Mouse (Mus musculus): ENCODE measurements around the gene Focad. TPM values are rescaled to one million over a fixed set of nuclear protein-coding genes. Genes with fewer than 3 reads are reported as not detected.
A peak's percentile ranks its signal among the peaks of the same experiment; 100 is the strongest.

Focad gene
- 7.7 and 8.2 TPM in 2 replicates for polyA plus RNA-seq (2011; ENCODE audit: insufficient read depth, insufficient read length, low replicate concordance, missing spikeins)

DNA sequence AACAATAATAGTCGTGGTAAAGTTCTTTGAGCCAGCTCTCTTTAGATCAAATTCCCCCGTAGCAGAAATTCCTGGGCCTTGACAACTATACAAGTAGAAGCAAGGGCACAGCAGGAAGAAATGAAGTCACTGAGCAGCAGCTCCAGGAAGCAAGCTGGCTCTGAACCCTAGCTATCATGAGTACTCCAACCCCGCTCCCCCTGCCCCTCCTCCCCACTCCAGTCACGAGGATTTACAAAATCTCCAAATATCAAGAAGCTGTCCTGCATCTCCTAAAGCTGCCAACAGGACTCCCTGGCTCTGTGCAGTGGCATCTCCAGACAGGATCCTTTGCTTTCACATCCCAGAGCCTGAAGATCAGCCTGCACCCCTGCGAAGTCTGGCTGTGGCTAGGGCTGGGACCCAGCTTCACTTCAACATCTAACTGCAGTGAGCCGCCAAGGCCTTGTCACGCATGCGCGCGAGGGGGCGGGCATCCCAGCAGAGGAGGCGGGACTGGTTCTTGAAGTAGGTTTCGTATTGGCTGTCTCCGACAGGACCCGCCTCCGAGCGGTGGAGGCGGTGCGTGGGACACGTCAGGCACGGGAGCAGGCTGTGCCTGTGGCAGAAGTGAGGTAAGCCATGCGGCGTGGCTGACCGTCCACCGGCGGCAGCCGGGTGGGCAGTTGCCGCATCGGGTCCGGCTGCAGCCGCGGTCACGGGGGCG, at the start of gene Focad:
Gene Focad (plus strand): TSS at position 568 of the 706 bp plus-strand sequence.
- H3K4me3 ChIP-seq (replicated peaks; ENCODE audit: control insufficient read depth, low read depth, low read length), result peak within 1 kb of the TSS; percentile 81
- H3K27ac ChIP-seq (ENCODE audit: control insufficient read depth, insufficient read depth, low read depth, low read length, poor library complexity), result no peak within 1 kb of the TSS
- H3K4me1 ChIP-seq (ENCODE audit: control insufficient read depth, insufficient read depth, low read length), result no peaks in the 10 kb centered on the region
- TF ChIP-seq POLR2A (IDR thresholded peaks at IDR 0.05; ENCODE audit: borderline replicate concordance, control insufficient read depth, low read depth, low read length) (peak; percentile 97; the same call in 1 of the 2 replicates), CTCF (IDR thresholded peaks at IDR 0.05; ENCODE audit: control insufficient read depth, insufficient read depth, low read length) (no peak)
- WGBS, result under 1% methylated on average over 34 of the region's 34 CpGs

DNA sequence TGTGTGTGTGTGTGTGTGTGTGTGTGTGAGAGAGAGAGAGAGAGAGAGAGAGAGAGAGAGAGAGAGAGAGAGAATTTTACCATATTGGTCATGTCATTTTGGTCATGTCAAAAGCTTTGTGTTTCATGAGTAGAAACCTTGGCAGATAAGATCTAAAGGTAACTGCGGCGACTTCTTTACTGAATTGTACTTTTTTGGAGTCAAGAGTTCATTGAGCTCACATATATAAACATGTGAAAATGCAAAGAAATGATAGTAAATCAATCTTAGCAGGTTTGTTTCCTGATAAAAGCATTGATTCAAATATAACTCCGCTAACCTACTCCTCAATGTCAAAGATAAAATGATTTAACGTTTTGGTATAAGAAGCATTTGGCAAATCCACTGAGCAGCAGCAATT, 49.3 kb upstream of the Focad start:
- Histone ChIP-seq H3K27ac (ENCODE audit: control insufficient read depth, insufficient read depth, low read depth, low read length, poor library complexity) (no peak overlapping the region), H3K4me1 (ENCODE audit: control insufficient read depth, insufficient read depth, low read length) (no peaks in the 10 kb centered on the region), H3K4me3 (replicated peaks; ENCODE audit: control insufficient read depth, low read depth, low read length) (no peak overlapping the region)
- TF ChIP-seq POLR2A (IDR thresholded peaks at IDR 0.05; ENCODE audit: borderline replicate concordance, control insufficient read depth, low read depth, low read length) (no peak), CTCF (IDR thresholded peaks at IDR 0.05; ENCODE audit: control insufficient read depth, insufficient read depth, low read length) (no peak)
- WGBS, result 66% methylated on average over 4 of the region's 4 CpGs

DNA sequence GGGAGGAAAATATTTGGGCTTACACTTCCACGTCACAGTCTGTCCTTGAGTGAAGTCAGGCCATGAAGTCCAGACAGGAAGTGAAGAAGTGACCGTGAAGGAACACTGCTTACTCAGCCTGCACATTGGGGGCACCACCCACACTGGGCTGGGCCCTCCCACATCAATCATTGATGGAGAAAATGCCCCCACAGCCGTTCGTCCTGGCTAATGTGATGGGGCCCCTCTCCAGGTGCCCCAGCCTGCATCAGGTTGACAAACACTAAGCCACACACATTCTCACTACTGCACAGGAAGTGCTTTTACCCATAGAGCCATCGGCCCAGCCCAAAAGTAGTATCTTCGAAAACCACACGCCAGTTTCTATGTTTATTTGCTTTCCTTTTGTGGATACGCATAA, 48.1 kb upstream of the Focad start:
- Histone ChIP-seq H3K4me1 (ENCODE audit: control insufficient read depth, insufficient read depth, low read length) (no peaks in the 10 kb centered on the region), H3K4me3 (replicated peaks; ENCODE audit: control insufficient read depth, low read depth, low read length) (no peak overlapping the region), H3K27ac (ENCODE audit: control insufficient read depth, insufficient read depth, low read depth, low read length, poor library complexity) (no peak overlapping the region)
- 13% methylated on average over 8 of the region's 8 CpGs for WGBS
- TF ChIP-seq POLR2A (IDR thresholded peaks at IDR 0.05; ENCODE audit: borderline replicate concordance, control insufficient read depth, low read depth, low read length), result no peak
- TF ChIP-seq CTCF (IDR thresholded peaks at IDR 0.05; ENCODE audit: control insufficient read depth, insufficient read depth, low read length), result no peak

DNA sequence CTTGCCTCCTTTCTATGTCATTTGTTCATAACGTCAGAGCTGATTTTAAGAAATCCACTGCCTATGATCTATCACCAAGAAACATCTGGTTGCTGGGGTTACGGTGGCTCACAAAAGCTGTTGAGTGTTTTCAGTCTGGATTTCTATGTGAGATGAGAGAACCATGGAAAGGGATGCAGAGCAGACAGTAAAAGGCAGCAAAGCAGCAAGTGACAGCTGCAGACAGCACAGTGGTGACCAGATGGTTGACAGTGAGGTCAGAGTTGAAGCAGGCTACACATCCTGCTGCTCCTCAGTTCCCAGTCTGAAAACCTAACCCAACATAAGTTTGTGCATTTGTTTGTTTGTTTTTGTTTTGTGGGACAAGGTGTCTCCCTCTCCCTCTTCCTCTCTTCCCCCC, 19.0 kb upstream of the Focad start:
- 74% methylated on average over 2 of the region's 2 CpGs for WGBS
- no peak overlapping the region for H3K27ac ChIP-seq (ENCODE audit: control insufficient read depth, insufficient read depth, low read depth, low read length, poor library complexity)
- H3K4me1 ChIP-seq (ENCODE audit: control insufficient read depth, insufficient read depth, low read length), result no peaks in the 10 kb centered on the region
- no peak overlapping the region for H3K4me3 ChIP-seq (replicated peaks; ENCODE audit: control insufficient read depth, low read depth, low read length)
- no peak for TF ChIP-seq POLR2A (IDR thresholded peaks at IDR 0.05; ENCODE audit: borderline replicate concordance, control insufficient read depth, low read depth, low read length)
- no peak for TF ChIP-seq CTCF (IDR thresholded peaks at IDR 0.05; ENCODE audit: control insufficient read depth, insufficient read depth, low read length)

DNA sequence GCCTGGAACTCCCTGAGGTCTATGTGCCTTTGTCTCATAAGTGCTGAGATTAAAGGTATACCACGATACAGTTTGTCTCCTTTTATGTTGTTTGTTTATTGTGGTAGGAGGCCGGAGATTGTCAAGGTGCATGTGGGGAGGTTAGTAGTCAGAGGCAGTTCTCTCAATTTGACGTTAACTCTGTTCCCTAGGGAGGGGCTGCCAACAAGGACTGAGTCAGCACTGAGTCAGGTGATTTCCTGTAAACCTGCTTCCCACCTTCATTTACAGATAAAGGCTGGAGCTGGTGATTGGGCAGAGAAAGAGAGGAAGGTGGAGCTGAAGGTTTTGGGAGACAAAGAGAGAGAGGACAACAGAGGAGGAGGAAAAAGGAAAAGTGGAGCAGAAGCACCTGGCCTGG, 15.4 kb upstream of the Focad start:
- no peak for TF ChIP-seq CTCF (IDR thresholded peaks at IDR 0.05; ENCODE audit: control insufficient read depth, insufficient read depth, low read length)
- no peak for TF ChIP-seq POLR2A (IDR thresholded peaks at IDR 0.05; ENCODE audit: borderline replicate concordance, control insufficient read depth, low read depth, low read length)
- 52% methylated on average over 3 of the region's 3 CpGs for WGBS
- H3K4me3 ChIP-seq (replicated peaks; ENCODE audit: control insufficient read depth, low read depth, low read length), result no peak overlapping the region
- H3K27ac ChIP-seq (ENCODE audit: control insufficient read depth, insufficient read depth, low read depth, low read length, poor library complexity), result no peak overlapping the region
- peaks cover 2% of the 10 kb centered on the region; the same call in 1 of the 2 replicates for H3K4me1 ChIP-seq (ENCODE audit: control insufficient read depth, insufficient read depth, low read length)

DNA sequence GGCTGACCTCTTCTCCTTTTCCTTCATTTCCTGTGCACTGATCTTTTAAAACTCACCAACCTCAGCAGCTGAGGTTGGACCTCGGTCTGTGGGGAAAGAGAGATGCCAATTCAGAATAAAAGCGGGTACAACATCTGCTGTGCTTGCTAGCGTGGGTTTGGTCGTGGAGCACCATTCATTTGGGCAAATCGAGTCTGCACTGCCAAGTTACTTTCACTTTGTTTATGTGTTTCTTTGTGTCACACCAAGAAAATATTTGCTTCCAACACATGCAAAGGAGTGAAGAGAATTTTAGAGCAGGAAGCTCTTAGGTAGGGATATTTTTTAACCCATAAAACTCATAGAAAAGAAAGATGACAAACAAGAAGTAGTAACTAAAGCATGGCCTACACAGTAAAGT, 13.0 kb upstream of the Focad start:
- TF ChIP-seq CTCF (IDR thresholded peaks at IDR 0.05; ENCODE audit: control insufficient read depth, insufficient read depth, low read length), result no peak
- TF ChIP-seq POLR2A (IDR thresholded peaks at IDR 0.05; ENCODE audit: borderline replicate concordance, control insufficient read depth, low read depth, low read length), result no peak
- WGBS, result 45% methylated on average over 5 of the region's 5 CpGs
- peaks cover 2% of the 10 kb centered on the region; the same call in 1 of the 2 replicates for H3K4me1 ChIP-seq (ENCODE audit: control insufficient read depth, insufficient read depth, low read length)
- H3K4me3 ChIP-seq (replicated peaks; ENCODE audit: control insufficient read depth, low read depth, low read length), result no peak overlapping the region
- H3K27ac ChIP-seq (ENCODE audit: control insufficient read depth, insufficient read depth, low read depth, low read length, poor library complexity), result no peak overlapping the region

DNA sequence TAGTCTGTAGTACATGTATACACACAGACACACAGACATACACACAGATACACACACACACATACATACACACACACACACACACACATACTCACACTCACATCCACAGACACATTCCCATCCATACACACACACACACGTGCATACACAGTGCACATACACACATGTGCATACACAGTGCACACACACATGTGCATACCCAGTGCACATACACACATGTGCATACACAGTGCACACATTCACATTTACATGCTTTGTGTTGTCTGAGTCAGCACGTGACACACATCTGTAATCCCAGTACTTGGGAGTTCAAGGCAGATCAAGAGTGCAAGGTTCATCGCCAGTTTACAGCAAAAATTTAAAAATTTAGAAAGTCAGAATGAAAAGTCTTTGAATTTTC, 12.5 kb upstream of the Focad start:
- WGBS, result 91% methylated on average over 3 of the region's 3 CpGs

DNA sequence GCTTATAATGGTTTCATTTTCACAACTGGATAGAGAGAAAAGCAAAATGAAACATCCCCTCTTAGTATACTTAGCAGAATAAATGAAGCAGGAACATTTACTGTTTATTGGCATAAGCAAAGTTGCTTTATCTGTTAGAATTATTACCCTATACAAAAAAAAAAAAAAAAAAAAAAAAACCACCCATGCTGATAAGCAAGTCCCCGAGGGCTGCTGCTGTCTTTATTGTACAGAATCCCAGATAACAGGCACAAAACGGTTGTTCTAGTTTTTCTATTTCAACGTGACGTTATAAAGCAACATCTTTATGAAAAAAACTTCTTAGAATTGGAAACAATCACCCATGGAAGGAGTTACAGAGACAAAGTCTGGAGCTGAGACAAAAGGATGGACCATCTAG, 12.0 kb upstream of the Focad start:
- 61% methylated on average over 4 of the region's 4 CpGs for WGBS
- no peak for TF ChIP-seq CTCF (IDR thresholded peaks at IDR 0.05; ENCODE audit: control insufficient read depth, insufficient read depth, low read length)
- TF ChIP-seq POLR2A (IDR thresholded peaks at IDR 0.05; ENCODE audit: borderline replicate concordance, control insufficient read depth, low read depth, low read length), result no peak
- H3K27ac ChIP-seq (ENCODE audit: control insufficient read depth, insufficient read depth, low read depth, low read length, poor library complexity), result no peak overlapping the region
- no peak overlapping the region for H3K4me3 ChIP-seq (replicated peaks; ENCODE audit: control insufficient read depth, low read depth, low read length)
- peaks cover 2% of the 10 kb centered on the region; the same call in 1 of the 2 replicates for H3K4me1 ChIP-seq (ENCODE audit: control insufficient read depth, insufficient read depth, low read length)

More for the DNA sequence above, 12.5 kb upstream of the Focad start:
- no peak overlapping the region for H3K4me3 ChIP-seq (replicated peaks; ENCODE audit: control insufficient read depth, low read depth, low read length)
- H3K27ac ChIP-seq (ENCODE audit: control insufficient read depth, insufficient read depth, low read depth, low read length, poor library complexity), result no peak overlapping the region
- no peak for TF ChIP-seq POLR2A (IDR thresholded peaks at IDR 0.05; ENCODE audit: borderline replicate concordance, control insufficient read depth, low read depth, low read length)
- TF ChIP-seq CTCF (IDR thresholded peaks at IDR 0.05; ENCODE audit: control insufficient read depth, insufficient read depth, low read length), result no peak
- H3K4me1 ChIP-seq (ENCODE audit: control insufficient read depth, insufficient read depth, low read length), result peaks cover 2% of the 10 kb centered on the region; the same call in 1 of the 2 replicates
